Mouse (Mus musculus) E14TG2a.4 (cell line): Measurements from ENCODE around the gene Nr1h4.

Source experiments
- CTCF ChIP-seq: conservative IDR thresholded peaks from 2 replicates; pipeline ENCODE4 v1.5.1; 2014; ENCODE audit warnings: low read length
- NANOG ChIP-seq: IDR thresholded peaks from 2 replicates; pipeline ENCODE4 v1.6.1; 2014; ENCODE audit warnings: borderline replicate concordance, low read length, mixed read lengths

DNA sequence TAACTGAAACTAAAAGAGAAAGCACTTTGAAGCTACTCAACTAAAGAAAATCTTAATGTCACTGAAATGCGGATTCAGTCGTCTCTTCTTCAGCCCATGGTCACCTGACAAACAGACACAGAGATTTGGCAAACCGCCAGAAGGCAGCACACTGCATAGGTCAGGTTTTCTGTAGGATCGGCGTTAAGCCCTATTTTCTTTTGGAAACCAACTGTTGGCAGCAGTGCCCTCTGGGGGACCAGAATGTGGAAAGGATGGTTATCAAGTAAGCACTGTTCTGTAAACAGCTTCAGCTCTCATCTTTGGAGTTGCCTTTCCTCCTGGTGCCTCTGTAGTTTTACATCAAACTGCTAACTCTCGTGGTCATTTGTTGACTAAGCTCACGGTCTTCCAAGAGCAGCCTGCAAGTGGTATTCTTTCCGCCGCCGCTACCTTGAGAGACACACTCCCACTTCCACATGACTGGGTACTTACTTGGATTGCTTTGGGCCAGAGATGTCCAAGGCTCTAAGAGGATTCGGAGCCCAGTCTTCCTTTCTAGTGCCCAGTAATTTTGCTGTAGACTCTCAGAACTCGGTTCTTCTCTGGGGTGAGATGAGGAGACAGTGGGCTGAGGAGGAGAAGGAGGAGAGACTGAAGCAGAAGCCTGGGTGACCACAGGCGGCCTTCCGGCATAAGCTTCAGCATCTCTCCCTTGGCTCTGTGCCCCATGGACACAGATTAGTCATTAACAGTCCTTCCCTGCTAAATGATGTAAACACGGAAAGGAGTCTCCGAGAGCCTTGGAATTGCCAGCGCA lies at the start of gene Nr1h4:
- no peak for TF ChIP-seq CTCF
- TF ChIP-seq NANOG, result no peak
